Mouse (Mus musculus) cerebellum, adult 2 months (tissue): ENCODE results near the gene Tox2.

Experiments
- CTCF ChIP-seq: fragments of 200-500 bp; IDR thresholded peaks from 2 replicates; pipeline ENCODE4 v1.5.1; 2011; ENCODE audit warnings: low read depth, mild to moderate bottlenecking, control low read depth, low read length, moderate library complexity, borderline replicate concordance; ENCODE audit not compliant: insufficient read depth
- POLR2A ChIP-seq: fragments of 200-500 bp; IDR thresholded peaks from 2 replicates; pipeline ENCODE4 v1.6.1; 2011; ENCODE audit warnings: low read length, control low read depth, borderline replicate concordance; ENCODE audit not compliant: insufficient read depth

- TF ChIP-seq CTCF (no peak), POLR2A (no peak)
Measured at GRCm38 (mm10) chr2:163229050-163229449, 26.1 kb downstream of the Tox2 start.
